Mouse (Mus musculus) CD4-positive naive resting alpha-beta T cell, adult 76 days (primary cell): ENCODE results near the gene Plaur. TPM values are rescaled to one million over a fixed set of nuclear protein-coding genes. Genes with fewer than 3 reads are reported as not detected.

Experiments used
- total RNA-seq: library from RNA; stranded (reverse); gene quantifications from one replicate; pipeline ENCODE4 v1.2.4, GENCODE M21; 2023

Gene Plaur
- total RNA-seq: 214 TPM

DNA sequence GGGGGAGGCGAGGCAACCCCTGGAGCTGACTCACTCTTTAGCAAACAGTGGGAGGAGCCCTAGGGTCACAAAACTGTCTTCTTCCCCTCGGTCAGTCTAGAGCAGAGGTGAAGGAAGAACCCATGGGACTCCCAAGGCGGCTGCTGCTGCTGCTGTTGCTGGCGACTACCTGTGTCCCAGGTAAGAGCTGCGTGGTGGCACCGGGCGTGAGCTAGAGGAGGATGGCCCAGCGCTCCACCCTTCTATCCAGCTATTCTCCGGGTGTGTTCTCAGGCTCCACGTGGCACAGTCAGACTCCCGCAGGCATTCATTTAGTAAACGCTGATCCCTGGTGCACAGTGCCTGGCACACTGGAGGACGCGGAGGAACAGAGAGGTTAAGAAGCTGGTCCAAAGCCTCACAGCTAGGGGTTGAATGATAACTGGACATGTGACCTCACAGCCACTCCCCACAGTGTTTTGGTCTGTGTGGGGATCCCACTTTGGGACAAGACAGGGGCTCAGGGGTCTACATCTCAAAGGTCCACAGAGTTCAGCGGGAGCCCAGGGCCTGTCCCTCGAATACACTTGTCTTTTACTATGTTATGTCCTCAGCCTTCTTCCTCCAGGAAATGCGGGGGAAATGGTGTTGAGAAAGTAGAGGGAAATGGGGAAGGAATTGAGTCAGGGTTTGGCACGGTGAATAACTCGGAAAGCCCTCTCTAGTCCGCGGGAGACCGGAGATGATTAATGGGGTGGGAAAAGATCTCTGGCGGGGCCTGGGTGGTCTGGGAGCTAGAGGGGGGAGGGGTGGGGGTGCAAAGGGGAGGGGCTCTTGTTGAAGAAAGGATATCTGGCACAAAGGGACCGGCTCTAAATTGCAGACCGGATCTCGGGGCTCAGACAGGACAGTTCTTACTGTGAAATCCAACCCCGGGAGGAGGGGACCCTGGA is at the start of gene Plaur:
Plaur (plus strand) TSS at position 97 of the 932 bp plus-strand sequence.

DNA sequence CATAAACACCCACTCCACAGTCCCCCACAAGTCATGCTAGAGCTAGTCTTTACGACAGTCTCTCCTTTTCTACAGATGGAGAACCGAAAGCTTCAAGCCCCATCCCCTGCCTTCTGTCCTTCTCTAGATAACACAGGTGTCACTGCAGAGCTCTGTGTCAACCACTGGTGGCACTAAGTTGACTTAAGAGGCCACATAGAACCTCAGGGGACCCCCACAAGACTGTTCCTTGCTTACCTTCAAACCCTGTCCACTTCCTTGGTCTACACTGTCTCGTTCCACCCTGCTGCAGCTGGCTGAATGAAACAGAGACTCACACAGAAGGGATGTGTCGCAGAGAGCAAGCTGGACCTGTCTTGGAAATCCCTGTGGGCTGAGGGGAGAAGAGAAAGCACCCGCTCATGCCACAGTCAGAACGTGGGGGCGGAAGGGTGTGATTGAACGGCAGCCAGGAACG is 10.4 kb upstream of the Plaur start, which contains the start of gene Irgc1:
Irgc1 (minus strand) TSS at position 443 of the 457 bp plus-strand sequence.

DNA sequence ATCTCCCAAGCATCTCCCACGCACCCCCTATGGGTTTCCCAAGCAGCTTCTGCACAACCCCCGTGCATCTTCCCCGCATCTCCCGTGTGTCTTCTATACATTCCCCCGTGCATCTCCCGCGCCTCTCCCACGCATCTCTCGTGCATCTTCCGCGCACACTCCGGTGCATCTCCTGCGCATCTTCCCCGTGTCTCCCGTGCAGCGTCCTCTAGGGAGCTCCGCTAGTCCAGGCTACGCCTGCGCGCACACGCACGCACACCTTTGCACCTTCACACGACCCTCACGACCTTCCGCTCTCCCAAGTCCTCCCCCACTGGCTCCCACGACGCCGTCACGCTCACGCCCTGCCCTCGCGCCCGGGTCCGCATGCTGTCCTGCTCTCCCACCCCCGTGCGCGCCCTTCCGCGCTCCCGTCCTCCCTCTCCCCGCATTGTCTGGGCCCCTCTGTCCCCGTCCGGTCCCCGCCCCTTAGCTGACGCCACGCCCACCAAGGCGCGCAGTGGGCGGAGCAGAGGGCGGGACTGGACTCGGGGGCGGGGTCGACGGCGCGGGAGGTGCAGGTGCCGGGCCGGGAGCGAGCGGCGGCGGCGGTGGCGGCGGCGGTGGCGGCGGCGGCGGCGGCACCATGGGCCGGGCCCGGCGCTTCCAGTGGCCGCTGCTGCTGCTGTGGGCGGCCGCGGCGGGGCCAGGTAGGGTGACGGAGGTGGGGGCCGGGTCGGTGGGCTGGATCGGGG is 19.4 kb downstream of the Plaur start, which contains the start of gene Cadm4:
Cadm4 (plus strand) TSS at position 550 of the 734 bp plus-strand sequence.

DNA sequence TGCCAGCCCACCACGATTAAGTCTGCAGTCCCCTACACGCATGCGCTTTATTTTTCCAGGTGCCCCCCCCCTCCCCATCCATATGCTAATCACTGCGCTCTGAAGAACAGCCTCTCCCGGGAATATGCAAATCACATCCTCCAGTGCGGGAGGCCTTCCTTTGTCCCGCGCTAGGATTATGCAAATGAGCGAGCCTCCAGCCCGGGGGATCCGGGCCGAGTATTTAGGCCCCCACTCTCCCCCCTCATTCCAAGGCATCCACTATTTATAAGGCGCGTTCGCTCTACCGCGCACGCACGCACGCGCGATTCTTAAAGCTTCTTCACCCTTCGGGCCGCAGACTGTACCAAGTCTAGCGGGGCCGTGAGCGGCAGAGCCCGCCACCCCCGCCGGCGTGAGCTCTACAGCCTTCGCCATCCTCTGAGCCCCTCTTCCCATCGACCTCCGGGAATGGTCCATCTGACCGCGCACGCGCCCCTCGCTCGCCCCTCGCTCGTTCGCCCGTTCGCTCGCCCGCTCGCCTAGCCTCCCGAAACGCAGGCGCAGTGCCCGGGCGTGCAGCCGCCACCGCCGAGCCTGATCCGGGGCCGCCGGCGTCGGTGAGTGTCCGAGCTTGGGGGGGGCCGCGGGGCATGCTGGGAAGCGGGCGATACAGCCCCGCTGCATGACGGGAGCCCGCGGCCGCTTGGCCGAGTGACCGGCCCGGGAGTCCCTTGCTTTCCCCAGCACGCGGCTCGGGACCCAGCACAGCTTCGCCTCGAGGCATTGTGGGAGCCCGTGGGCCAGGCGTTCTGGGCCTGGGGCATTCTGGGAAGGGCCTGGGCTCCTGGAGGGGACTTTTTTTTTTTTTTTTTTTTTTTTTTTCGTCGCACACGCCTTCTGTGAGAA is 44.8 kb downstream of the Plaur start, which contains the start of gene Zfp428:
Zfp428 (plus strand) TSS at position 169 of the 888 bp plus-strand sequence.

DNA sequence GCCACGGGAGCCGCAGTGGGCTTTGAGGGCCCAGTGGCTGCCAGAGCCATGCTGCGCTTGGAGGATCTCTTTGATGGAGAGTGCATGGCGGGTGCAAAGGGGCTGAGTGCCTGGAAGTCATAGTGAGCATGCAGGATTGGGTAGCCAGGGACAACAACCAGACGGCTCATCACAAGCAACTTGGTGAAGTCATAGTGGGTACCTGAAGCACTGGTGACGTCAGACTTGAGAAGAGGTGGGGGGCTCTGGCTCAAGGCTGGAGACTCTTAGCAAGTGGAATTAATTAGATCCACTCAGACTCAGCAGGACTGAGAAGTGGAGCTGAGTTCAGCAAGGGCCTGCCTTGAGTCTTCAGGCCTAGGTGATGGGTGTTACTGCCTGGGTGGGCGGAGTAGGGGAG is 50.1 kb downstream of the Plaur start, which contains the start of gene AC161166.1:
AC161166.1 (minus strand) TSS at position 101 of the 400 bp plus-strand sequence.

Other genes starting within 250 kb of the Plaur start
- 2.1 TPM for gene Zfp109, start 224.9 kb upstream of the Plaur start, total RNA-seq
- gene Zfp108, start 207.7 kb upstream of the Plaur start, total RNA-seq: not detected
- 2.5 TPM for gene Zfp93, start 192.1 kb upstream of the Plaur start, total RNA-seq
- 7.8 TPM for gene Zfp61, start 161.3 kb upstream of the Plaur start, total RNA-seq
- gene Zfp94, start 145.8 kb upstream of the Plaur start, total RNA-seq: 2.6 TPM
- not detected for gene Tescl, start 128.5 kb upstream of the Plaur start, total RNA-seq
- gene Lypd5, start 113.3 kb upstream of the Plaur start, total RNA-seq: not detected
- gene Kcnn4, start 92.2 kb upstream of the Plaur start, total RNA-seq: 175 TPM
- 142 TPM for gene Smg9, start 62.9 kb upstream of the Plaur start, total RNA-seq
- gene Irgc1, start 10.2 kb upstream of the Plaur start, total RNA-seq: 3.0 TPM
- gene Cadm4, start 19.5 kb downstream of the Plaur start, total RNA-seq: 0.76 TPM
- 1.7 TPM for gene Zfp428, start 44.5 kb downstream of the Plaur start, total RNA-seq
- not detected for gene AC161166.1, start 50.0 kb downstream of the Plaur start, total RNA-seq
- gene Irgq, start 68.2 kb downstream of the Plaur start, total RNA-seq: 12.6 TPM
- not detected for gene Pinlyp, start 83.6 kb downstream of the Plaur start, total RNA-seq
- gene Xrcc1, start 83.8 kb downstream of the Plaur start, total RNA-seq: 45.6 TPM
- 6.5 TPM for gene Ethe1, start 125.1 kb downstream of the Plaur start, total RNA-seq
- gene Zfp575, start 125.2 kb downstream of the Plaur start, total RNA-seq: not detected
- 13.4 TPM for gene Phldb3, start 148.3 kb downstream of the Plaur start, total RNA-seq
- gene Lypd3, start 174.1 kb downstream of the Plaur start, total RNA-seq: not detected
- gene Tex101, start 214.2 kb downstream of the Plaur start, total RNA-seq: not detected
- not detected for gene BC049730, start 246.8 kb downstream of the Plaur start, total RNA-seq